Mouse (Mus musculus) left cerebral cortex, adult 18-20 months (tissue): ENCODE data around the gene Dhx34. TPM values are rescaled to one million over a fixed set of nuclear protein-coding genes. Genes with fewer than 3 reads are reported as not detected.

ENCODE experiments used
- DNase-seq, 2 experiments: peaks; one replicate each; pipeline ENCODE4 v3.0.0; 2021 to 2022; ENCODE audit warnings: low spot score in 2 of 2, mixed read lengths in 1 of 2
- total RNA-seq, 2 experiments: library from RNA; stranded (reverse); gene quantifications; 2 replicates each; pipeline ENCODE4 v1.2.3; 2021

The Dhx34 gene
- total RNA-seq, 2 experiments from 2014 or later: 11.3 to 13.4 TPM

DNA sequence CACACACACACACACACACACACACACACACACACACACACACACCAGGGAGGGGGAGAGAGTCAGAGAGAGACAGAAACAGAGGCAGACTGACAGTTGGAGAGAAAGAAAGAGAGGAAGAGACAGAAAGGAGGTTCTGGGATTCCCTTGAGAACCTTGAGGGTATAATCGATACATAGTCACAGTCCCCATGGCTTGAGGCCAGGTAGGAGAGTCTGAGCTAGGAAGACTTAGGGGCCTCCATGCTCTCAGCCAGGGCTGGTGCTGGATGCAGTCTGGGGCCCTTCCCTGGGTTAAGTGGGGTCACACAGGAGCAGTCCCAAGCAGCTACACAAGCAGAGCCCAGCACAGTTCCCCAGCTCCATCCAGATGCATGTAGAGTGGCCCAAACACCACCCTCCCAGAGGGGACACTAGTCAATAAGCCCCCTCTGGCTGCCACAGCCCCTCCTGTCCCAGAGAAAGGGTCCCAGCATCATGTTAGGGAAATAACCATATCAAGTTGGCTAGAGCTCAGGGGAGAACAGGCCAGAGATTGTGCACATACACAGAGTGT lies 49.2 kb downstream of the Dhx34 start:
- no peak for DNase-seq

DNA sequence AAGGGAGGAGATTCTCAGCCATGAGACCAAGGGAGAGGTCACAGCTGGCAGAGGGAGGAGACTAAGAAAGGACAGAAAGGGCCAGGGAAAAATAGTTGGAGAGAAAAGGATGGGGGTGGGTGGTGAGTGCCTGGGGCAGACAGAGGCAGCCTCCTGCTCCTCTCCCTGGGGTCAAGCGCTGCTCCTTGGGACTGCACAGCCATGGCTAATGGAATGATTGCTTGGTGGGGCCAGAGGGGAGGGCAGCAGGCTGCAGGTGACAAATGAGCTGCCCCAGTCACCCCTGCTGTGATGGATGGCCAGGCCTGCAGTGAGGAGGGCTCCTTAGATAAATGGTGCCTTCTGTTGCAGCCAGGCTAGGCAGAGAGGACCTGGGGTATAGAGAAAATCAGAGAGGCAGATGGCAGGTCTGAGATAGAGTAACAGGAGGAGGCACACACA lies 49.7 kb downstream of the Dhx34 start:
- no peak for DNase-seq

DNA sequence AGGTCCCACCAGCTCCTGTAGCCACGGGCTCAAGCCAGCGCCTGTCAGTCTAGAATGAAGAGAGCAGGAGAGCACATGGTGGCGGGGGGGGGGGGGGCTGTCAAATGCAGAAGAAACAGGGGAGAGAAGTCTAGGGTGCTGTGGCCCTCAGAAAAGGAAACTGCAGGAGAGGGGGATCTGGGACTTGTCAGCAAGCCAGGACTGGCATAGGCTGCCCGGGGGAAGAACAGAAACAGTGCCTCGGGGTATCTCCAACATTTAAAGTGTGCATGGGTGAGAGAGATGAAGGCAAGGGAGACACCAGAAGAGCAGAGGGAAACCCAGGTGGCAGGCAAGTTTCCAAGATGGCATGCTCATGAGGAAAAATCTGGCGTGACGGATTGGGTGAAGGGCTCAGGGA lies 59.8 kb downstream of the Dhx34 start:
- no peak for DNase-seq

DNA sequence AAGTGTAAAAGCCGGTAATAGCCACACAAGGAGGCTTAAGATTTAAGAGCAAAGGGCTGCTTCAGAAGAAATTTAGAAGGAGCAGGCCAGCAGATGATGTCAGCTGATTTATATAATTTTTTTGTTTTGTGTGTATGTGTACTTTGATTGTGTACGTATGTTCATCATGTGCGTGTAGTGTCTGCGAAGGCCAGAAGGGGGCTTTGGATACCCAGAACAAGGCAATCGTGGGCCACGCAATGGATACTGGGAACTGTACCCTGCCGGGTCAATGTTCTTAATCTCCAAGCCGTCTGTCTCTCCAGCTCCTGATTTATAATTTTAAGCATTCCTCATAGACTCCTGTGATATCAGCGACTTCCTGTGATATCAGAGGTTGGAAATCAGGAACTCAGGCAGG lies 60.5 kb downstream of the Dhx34 start:
- no peak for DNase-seq

DNA sequence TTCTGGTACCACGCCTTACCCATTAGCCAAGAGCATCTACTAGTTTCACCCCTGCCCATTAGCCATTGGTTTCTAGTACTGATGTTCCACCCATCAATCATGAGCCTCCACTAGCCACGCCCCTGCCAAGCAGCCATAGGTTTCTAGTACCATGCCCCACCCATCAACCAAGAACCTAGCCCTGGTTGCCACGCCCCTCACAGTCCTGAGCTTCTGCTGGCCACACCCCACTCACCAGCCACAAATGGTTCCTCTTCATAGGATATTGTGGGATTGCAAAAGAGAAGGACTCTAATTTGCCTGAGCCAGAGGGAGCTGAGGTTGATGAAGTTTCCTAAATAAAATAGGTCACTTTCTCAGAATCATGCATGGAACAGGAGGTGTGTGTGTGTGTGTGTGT lies 61.1 kb downstream of the Dhx34 start:
- DNase-seq: no peak

DNA sequence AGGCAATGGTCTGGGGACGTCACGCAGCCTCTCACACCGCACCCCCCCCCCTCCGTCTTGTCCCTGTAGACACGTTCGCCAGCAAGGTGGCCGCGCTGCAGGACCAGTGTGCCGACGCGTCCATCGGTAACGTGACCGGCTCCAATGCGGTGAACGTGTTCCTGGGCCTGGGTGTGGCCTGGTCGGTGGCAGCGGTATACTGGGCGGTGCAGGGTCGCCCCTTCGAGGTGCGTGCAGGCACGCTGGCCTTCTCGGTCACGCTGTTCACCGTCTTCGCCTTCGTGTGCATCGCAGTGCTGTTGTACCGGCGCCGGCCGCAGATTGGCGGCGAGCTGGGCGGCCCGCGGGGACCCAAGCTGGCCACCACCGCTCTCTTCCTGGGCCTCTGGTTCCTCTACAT lies 63.1 kb downstream of the Dhx34 start:
- DNase-seq: no peak

DNA sequence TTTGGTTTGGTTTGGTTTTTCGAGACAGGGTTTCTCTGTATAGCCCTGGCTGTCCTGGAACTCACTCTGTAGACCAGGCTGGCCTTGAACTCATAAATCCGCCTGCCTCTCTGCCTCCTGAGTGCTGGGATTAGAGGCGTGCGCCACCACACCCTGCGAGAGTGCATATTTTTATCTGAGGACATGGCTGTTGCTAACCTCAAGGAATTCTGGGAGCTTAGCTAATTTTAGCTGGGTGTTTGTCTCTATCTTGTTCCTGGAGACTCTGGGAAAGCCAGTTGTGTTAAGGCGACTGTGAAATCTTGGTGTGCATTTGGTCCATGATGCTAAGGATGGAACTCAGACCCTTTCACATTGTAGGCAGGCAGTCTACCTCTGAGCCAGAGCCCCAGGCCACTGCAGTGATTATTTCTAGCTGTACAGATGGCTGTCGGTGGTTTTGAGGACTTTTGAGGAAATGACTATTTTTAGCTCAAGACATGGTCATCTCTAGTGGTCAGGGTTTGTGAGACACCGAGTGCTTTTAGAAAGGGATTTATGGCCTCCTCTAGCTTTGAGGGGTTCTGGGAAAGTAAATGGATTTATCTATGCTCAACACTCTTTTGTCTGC lies 65.6 kb downstream of the Dhx34 start:
- no peak for DNase-seq

DNA sequence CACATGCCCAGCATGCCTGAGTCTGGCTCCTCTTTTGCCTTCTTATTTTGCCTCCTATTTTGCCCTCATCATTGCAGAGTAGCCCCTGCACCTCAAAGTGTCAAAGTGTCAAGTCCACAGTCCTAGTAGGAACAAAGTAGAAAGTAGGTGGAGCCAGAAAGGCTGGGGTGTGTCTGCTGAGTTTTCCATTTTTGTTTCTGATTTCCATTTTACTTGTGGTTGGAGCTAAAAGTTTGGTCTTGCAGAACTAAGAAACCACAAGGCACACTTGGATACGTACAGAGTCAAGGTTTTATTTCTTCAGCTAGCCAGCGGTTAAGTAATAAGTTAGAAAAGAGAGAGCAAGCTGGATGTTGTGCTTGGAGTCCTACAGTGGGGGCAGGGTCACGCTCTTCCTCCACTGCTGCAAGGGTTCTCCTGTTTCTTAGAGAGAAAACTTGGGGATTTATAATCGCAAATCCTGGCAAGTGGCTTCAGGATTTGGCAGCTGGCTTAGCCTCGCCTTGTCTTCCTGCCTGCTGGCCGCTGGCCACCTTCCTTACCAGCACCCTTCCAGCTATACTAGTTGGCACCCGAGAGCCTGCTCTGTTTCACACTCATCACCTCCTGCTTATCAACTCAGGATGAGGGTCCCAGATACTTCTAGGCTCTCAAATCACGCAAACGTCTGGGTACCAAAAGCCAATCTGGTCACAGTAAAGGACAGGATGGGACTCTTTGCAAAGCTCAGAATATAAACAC lies 66.5 kb downstream of the Dhx34 start:
- peak in 1 of 2 experiments; percentile 62 for DNase-seq

DNA sequence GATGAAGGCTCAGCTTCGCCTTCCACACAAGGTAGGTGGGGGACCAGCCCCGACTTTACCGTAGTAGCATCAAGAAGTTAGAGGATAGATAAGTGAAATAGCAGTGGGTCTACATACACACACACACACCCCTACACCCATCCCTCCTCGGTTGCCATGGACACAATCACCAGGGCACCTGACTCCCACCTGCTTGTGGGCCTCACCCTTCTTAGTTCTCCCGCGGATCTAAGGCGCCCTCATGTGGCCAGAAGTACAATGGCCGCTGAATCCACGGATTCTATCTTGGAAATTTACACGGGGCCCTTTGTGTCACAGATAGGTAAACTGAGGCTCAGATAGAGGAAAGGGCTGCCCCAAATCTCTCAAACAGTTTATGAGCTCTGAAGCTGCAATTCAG lies 68.3 kb downstream of the Dhx34 start:
- peak; percentile 72 to 73 for DNase-seq

DNA sequence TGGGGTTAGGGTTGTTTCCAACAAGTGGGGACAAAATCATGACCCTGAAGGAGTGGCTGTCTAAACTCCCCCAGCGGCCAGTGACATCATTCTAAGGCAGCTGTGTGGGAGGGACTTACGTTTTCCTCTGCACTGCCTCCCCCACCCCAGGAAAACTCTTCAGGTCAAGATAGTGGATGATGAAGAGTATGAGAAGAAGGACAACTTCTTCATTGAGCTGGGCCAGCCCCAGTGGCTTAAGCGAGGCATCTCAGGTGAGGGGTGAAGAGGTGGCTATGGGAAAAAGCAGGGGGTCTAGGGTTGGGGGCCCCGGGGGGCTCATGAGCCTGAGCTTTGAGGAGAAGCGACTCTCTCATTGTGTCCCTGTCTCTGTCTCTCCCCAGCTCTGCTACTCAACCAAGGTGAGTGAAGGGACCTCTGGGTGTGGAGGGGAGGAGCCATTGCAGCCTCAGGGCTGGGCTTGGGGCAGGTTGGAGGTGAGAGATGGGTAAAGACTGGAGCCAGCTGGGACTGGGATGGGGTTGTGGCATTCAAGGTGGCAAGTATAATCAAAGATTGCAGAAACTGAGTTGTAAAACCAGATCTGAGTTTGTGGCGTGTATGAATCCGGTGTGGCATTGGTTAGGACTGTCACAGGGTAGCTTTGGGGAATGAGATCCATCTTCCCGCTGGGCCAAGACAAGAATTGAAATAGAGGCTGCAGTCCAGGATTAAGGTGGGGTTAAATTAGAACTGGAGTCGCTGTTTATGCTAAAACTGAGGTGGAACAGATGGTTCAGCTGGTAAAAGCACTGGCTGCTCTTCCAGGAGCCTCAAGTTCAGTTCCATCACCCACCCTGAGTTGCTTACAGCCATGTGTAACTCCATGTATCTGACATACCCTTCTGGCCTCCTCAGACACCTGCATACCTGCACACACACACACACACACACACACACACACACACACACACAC lies 71.4 kb downstream of the Dhx34 start:
- no peak for DNase-seq

DNA sequence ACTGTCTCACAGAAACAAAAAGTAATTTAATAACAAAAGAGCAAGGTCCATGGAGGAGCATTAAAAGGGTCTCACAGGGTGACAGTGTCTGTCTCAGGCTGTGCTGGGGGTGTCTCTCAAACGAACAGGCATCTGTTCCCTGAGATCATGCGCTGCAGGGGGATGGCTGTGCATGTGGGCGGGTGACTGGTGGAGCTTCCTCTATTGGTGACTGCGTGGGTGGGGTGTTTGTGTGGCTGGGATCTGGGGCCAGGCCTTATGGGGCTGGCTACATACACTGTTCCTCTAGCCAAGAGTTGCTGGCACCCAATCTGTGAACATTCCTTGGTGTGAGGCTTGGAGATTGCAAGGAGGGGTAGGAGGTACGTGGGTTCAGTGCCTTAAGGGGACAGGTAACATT lies 72.6 kb downstream of the Dhx34 start:
- peak; percentile 88 to 93 for DNase-seq

DNA sequence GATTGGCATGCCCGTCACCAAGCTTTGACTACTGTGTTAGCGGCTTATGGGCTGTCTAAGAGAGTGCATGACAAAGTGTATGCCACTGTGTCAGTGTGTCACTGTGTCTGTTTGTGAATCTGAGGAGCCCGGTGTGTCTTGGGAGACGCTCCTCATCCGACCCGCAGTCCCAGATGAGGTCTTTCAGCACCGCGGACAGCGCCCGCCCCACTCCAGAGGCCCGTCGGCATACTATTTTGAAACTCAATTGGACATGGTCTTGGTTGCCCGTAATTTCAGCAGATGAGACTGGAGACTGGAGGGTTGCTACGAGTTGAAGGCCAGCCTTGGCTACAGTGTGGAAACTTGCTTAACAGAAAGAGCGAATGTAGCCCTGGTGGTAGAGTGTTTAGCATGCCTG lies 74.2 kb downstream of the Dhx34 start:
- DNase-seq: no peak

Other genes starting within 250 kb of the Dhx34 start
- 10 to 100 TPM; 11.8 to 13.9 TPM for gene Bicra, start 174.1 kb downstream of the Dhx34 start, total RNA-seq
- gene Zfp541, start 160.2 kb downstream of the Dhx34 start, total RNA-seq: under 1 TPM; 0.66 to 0.70 TPM
- gene Napa, start 123.6 kb downstream of the Dhx34 start, total RNA-seq: 100 to 1,000 TPM; 277 to 292 TPM
- gene Kptn, start 102.1 kb downstream of the Dhx34 start, total RNA-seq: 10 to 100 TPM; 34.9 to 35.1 TPM
- 100 to 1,000 TPM; 214 to 216 TPM for gene Slc8a2, start 92.2 kb downstream of the Dhx34 start, total RNA-seq
- gene Meis3, start 46.9 kb downstream of the Dhx34 start, total RNA-seq: 10 to 100 TPM; 39.8 to 41.7 TPM
- gene C5ar2, start 22.1 kb upstream of the Dhx34 start, total RNA-seq: under 1 TPM; 0.58 to 0.73 TPM
- gene C5ar1, start 37.5 kb upstream of the Dhx34 start, total RNA-seq: 1 to 10 TPM; 1.2 to 2.4 TPM
- 10 to 100 TPM; 38.0 to 39.7 TPM for gene Inafm1, start 51.6 kb upstream of the Dhx34 start, total RNA-seq
- 100 to 1,000 TPM in 1 of 2 experiments, 10 to 100 TPM in 1; 81.0 to 102 TPM for gene Ccdc9, start 64.8 kb upstream of the Dhx34 start, total RNA-seq
- 10 to 100 TPM in 1 of 2 experiments, 1 to 10 TPM in 1; 7.5 to 11.8 TPM for gene Bbc3, start 86.4 kb upstream of the Dhx34 start, total RNA-seq
- gene Sae1, start 165.8 kb upstream of the Dhx34 start, total RNA-seq: 100 to 1,000 TPM; 114 to 119 TPM
- gene Zc3h4, start 178.9 kb upstream of the Dhx34 start, total RNA-seq: 10 to 100 TPM; 52.7 to 60.7 TPM
- 10 to 100 TPM; 75.9 to 81.5 TPM for gene Tmem160, start 230.7 kb upstream of the Dhx34 start, total RNA-seq